Mouse (Mus musculus): Measurements from ENCODE around the gene Cxcr4. TPM values are rescaled to one million over a fixed set of nuclear protein-coding genes. Genes with fewer than 3 reads are reported as not detected.

Gene Cxcr4
- polyA plus RNA-seq, 1 experiment from 2014 or later: 9.9 TPM

GRCm38 (mm10) chr1:128626144-128626678, 34.1 kb upstream of the Cxcr4 start:
- TF ChIP-seq CTCF (IDR thresholded peaks at IDR 0.05; ENCODE audit: low read depth): no peak
- DNase-seq (ENCODE audit: low spot score) (no peak), ATAC-seq (replicated peaks; ENCODE audit: low FRiP score, low read depth) (no peak)
- H3K27me3 ChIP-seq (ENCODE audit: insufficient read depth, low read length): no peaks in the 10 kb centered on the region
- no peak overlapping the region for H3K4me3 ChIP-seq (replicated peaks; ENCODE audit: low read depth, low read length)
- H3K9ac ChIP-seq (ENCODE audit: low read depth, low read length): no peak overlapping the region
- H3K27ac ChIP-seq: no peak overlapping the region
- WGBS: 86% methylated on average over 9 of the region's 9 CpGs
- H3K4me1 ChIP-seq (replicated peaks; ENCODE audit: insufficient read depth, low read length): no peaks in the 10 kb centered on the region
- no peaks in the 10 kb centered on the region for H3K36me3 ChIP-seq (ENCODE audit: insufficient read depth, low read length)
- H3K4me2 ChIP-seq (ENCODE audit: low read length): no peak overlapping the region
- no peaks in the 10 kb centered on the region for H3K9me3 ChIP-seq (replicated peaks; ENCODE audit: low read length)

GRCm38 (mm10) chr1:128623594-128623887, 31.4 kb upstream of the Cxcr4 start:
- Histone ChIP-seq H3K27ac (no peak overlapping the region), H3K4me3 (replicated peaks; ENCODE audit: low read depth, low read length) (no peak overlapping the region), H3K9ac (ENCODE audit: low read depth, low read length) (no peak overlapping the region), H3K4me1 (replicated peaks; ENCODE audit: insufficient read depth, low read length) (no peaks in the 10 kb centered on the region), H3K4me2 (ENCODE audit: low read length) (no peak overlapping the region), H3K27me3 (ENCODE audit: insufficient read depth, low read length) (no peaks in the 10 kb centered on the region), H3K9me3 (replicated peaks; ENCODE audit: low read length) (no peaks in the 10 kb centered on the region), H3K36me3 (ENCODE audit: insufficient read depth, low read length) (no peaks in the 10 kb centered on the region)
- 60% methylated on average over 4 of the region's 4 CpGs for WGBS
- DNase-seq (ENCODE audit: low spot score): no peak
- no peak for TF ChIP-seq CTCF (IDR thresholded peaks at IDR 0.05; ENCODE audit: low read depth)
- ATAC-seq (replicated peaks; ENCODE audit: low FRiP score, low read depth): no peak

GRCm38 (mm10) chr1:128622867-128623593, 30.9 kb upstream of the Cxcr4 start:
- Histone ChIP-seq H3K27ac (no peak overlapping the region), H3K4me1 (replicated peaks; ENCODE audit: insufficient read depth, low read length) (no peaks in the 10 kb centered on the region), H3K4me2 (ENCODE audit: low read length) (no peak overlapping the region), H3K36me3 (ENCODE audit: insufficient read depth, low read length) (no peaks in the 10 kb centered on the region), H3K9me3 (replicated peaks; ENCODE audit: low read length) (no peaks in the 10 kb centered on the region), H3K27me3 (ENCODE audit: insufficient read depth, low read length) (no peaks in the 10 kb centered on the region), H3K9ac (ENCODE audit: low read depth, low read length) (no peak overlapping the region), H3K4me3 (replicated peaks; ENCODE audit: low read depth, low read length) (no peak overlapping the region)
- TF ChIP-seq CTCF (IDR thresholded peaks at IDR 0.05; ENCODE audit: low read depth): no peak
- DNase-seq (ENCODE audit: low spot score) (no peak), ATAC-seq (replicated peaks; ENCODE audit: low FRiP score, low read depth) (peak; percentile 61)
- WGBS: 46% methylated on average over 9 of the region's 9 CpGs

DNA sequence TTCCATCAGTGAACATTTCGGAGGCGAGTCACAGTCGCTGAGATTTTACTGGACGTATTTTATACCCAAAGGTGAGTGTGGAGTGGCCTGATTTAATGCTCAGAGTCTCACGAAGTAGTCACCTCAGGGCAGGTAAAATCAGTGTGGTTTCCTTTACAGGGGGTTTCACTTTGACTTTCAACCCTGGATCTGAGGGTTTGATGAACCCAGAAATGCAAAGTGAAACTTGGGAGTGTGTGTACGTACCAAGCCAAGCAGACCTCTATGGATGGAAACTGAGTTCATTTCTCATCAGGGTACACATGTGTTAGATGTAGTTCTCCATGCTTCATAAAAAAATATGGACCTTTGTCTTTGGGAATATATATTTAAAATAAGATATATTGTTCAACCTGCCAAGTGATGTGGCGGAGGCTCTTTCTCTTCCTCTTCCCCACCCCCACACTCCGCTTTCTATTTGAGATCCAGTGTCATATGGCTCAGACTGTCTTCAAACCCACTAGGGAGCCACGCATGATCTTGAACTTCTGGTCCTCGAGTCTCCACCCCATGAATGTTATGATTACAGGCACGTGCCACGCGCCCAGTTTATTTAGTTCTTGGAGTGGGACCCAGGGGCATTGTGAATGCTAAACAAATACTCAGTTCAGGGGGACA, 25.7 kb upstream of the Cxcr4 start:
- Histone ChIP-seq H3K4me3 (replicated peaks; ENCODE audit: low read depth, low read length) (no peak overlapping the region), H3K4me1 (replicated peaks; ENCODE audit: insufficient read depth, low read length) (no peaks in the 10 kb centered on the region), H3K27me3 (ENCODE audit: insufficient read depth, low read length) (no peaks in the 10 kb centered on the region), H3K9me3 (replicated peaks; ENCODE audit: low read length) (no peaks in the 10 kb centered on the region), H3K36me3 (ENCODE audit: insufficient read depth, low read length) (no peaks in the 10 kb centered on the region), H3K27ac (no peak overlapping the region), H3K9ac (ENCODE audit: low read depth, low read length) (no peak overlapping the region), H3K4me2 (ENCODE audit: low read length) (no peak overlapping the region)
- 82% methylated on average over 13 of the region's 13 CpGs for WGBS
- TF ChIP-seq CTCF (IDR thresholded peaks at IDR 0.05; ENCODE audit: low read depth): no peak
- DNase-seq (ENCODE audit: low spot score): no peak
- no peak for ATAC-seq (replicated peaks; ENCODE audit: low FRiP score, low read depth)

DNA sequence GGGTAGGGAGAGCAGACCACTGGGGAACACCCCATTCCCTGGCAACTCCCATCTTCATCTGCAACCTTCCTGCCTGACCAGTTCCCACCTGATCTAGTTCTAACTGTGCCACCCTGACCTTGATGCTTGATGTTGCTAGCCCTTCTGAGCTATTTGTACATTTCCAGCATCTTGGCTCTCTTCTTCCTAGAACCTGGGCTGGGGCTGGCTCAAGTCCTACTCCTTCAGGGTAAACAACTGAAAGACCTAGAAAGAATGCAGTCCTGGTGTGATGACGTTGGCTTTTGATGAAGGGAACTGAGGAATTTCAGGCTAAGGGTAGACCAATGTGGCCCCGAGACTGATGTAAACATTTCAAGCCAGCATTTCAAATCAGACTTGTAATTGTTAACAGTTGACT, 24.5 kb upstream of the Cxcr4 start:
- Histone ChIP-seq H3K4me2 (ENCODE audit: low read length) (no peak overlapping the region), H3K36me3 (ENCODE audit: insufficient read depth, low read length) (no peaks in the 10 kb centered on the region), H3K4me3 (replicated peaks; ENCODE audit: low read depth, low read length) (no peak overlapping the region), H3K27me3 (ENCODE audit: insufficient read depth, low read length) (no peaks in the 10 kb centered on the region), H3K4me1 (replicated peaks; ENCODE audit: insufficient read depth, low read length) (no peaks in the 10 kb centered on the region), H3K9ac (ENCODE audit: low read depth, low read length) (no peak overlapping the region), H3K9me3 (replicated peaks; ENCODE audit: low read length) (no peaks in the 10 kb centered on the region), H3K27ac (no peak overlapping the region)
- ATAC-seq (replicated peaks; ENCODE audit: low FRiP score, low read depth) (no peak), DNase-seq (ENCODE audit: low spot score) (no peak)
- no peak for TF ChIP-seq CTCF (IDR thresholded peaks at IDR 0.05; ENCODE audit: low read depth)
- 62% methylated on average over 2 of the region's 2 CpGs for WGBS

DNA sequence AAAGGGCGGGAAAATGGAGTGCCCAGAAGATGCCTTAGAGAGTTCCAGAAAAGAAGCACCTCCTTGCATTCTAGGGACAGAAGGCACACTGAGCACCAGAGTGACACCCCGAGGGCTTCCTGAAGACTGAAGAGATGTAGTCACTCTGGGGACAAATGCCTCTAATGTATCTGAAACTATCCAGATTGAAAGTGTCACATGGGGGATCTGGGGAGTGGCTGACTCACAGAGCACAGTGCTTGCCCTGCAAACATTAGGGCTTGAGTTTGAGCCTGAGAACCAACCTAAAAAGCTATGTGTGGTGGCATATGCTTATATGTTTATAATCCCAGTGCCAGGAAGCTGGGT, 23.3 kb upstream of the Cxcr4 start:
- no peak for ATAC-seq (replicated peaks; ENCODE audit: low FRiP score, low read depth)
- Histone ChIP-seq H3K27ac (no peak overlapping the region), H3K4me1 (replicated peaks; ENCODE audit: insufficient read depth, low read length) (no peaks in the 10 kb centered on the region), H3K4me3 (replicated peaks; ENCODE audit: low read depth, low read length) (no peak overlapping the region), H3K9me3 (replicated peaks; ENCODE audit: low read length) (no peaks in the 10 kb centered on the region), H3K36me3 (ENCODE audit: insufficient read depth, low read length) (no peaks in the 10 kb centered on the region), H3K9ac (ENCODE audit: low read depth, low read length) (no peak overlapping the region), H3K27me3 (ENCODE audit: insufficient read depth, low read length) (no peaks in the 10 kb centered on the region), H3K4me2 (ENCODE audit: low read length) (no peak overlapping the region)
- TF ChIP-seq CTCF (IDR thresholded peaks at IDR 0.05; ENCODE audit: low read depth): no peak
- 69% methylated on average over 2 of the region's 2 CpGs for WGBS
- DNase-seq (ENCODE audit: low spot score): no peak
